Comparison of ENCODE assay signal across 8 mouse cellular contexts in genomic region chr11:106788026-106788774, GRCm38 (mm10). TPM values are rescaled to one million over a fixed set of nuclear protein-coding genes. Genes with fewer than 3 reads are reported as not detected.
DNase-seq lines count a peak whose midpoint lies in the region; ATAC-seq lines count a peak whose summit lies in the region.

No protein-coding gene starts in this region.

- H3K4me1 ChIP-seq in hindbrain, embryonic 12.5 days, result peaks cover 20% of the 10 kb centered on the region

- WGBS in hindbrain, embryonic 12.5 days, result 1% methylated on average over 75 of the region's 79 CpGs

- H3K27ac ChIP-seq in hindbrain, embryonic 12.5 days, result peak overlapping the region; percentile 98

- H3K36me3 ChIP-seq in hindbrain, embryonic 12.5 days, result peaks cover 42% of the 10 kb centered on the region

- H3K27me3 ChIP-seq in hindbrain, embryonic 12.5 days, result no peaks in the 10 kb centered on the region

- peak; percentile 84 for ATAC-seq in hindbrain, embryonic 12.5 days (ENCODE audit: low FRiP score)

- H3K9ac ChIP-seq in hindbrain, embryonic 12.5 days, result peak overlapping the region; percentile 99

- H3K4me3 ChIP-seq in hindbrain, embryonic 12.5 days, result peak overlapping the region; percentile 95

- H3K9me3 ChIP-seq in hindbrain, embryonic 12.5 days (replicated peaks), result no peaks in the 10 kb centered on the region

- peak overlapping the region; percentile 77 for H3K4me2 ChIP-seq in hindbrain, embryonic 12.5 days (replicated peaks)

- DNase-seq in R1 (ENCODE audit: low read depth, low spot score), result peak; percentile 95
- peak; percentile 100 for DNase-seq in cerebellum, postnatal 10 days
- DNase-seq in frontal cortex, postnatal 10 days (ENCODE audit: low spot score in 2 of 2), result peak; percentile 97 to 98
- DNase-seq in layer of hippocampus, postnatal 14 days (ENCODE audit: low spot score in 2 of 2), result peak; percentile 98 to 100
- DNase-seq in lung, postnatal 10 days, result peak; percentile 98
- DNase-seq in retina, adult 2 months (ENCODE audit: low read depth, low spot score), result peak; percentile 97
- DNase-seq in thymus, postnatal 36 days, result peak; percentile 98 to 99

RNA-seq across cellular contexts. Expression of gene Ddx5, which starts 0.8 kb away (rescaled TPM):
- polyA plus RNA-seq in hindbrain, embryonic 12.5 days (2016; fragmentation: Nextera tagmentation; extraction: Ambion mirVana), result 467 and 505 TPM in 2 replicates
- 100 to 1,000 TPM; 684 to 691 TPM for total RNA-seq in layer of hippocampus, postnatal 14 days (2021)

RNA-seq across cellular contexts. Expression of gene Cep95, which starts 0.9 kb away (rescaled TPM):
- 22.3 and 22.7 TPM in 2 replicates for polyA plus RNA-seq in hindbrain, embryonic 12.5 days (2016; fragmentation: Nextera tagmentation; extraction: Ambion mirVana)
- 10 to 100 TPM; 12.9 to 15.1 TPM for total RNA-seq in layer of hippocampus, postnatal 14 days (2021)

RNA-seq across cellular contexts. Expression of gene Polg2, which starts 8.9 kb away (rescaled TPM):
- polyA plus RNA-seq in hindbrain, embryonic 12.5 days (2016; fragmentation: Nextera tagmentation; extraction: Ambion mirVana), result 8.5 and 10.7 TPM in 2 replicates
- total RNA-seq in layer of hippocampus, postnatal 14 days (2021), result 1 to 10 TPM; 3.3 to 5.3 TPM

RNA-seq across cellular contexts. Expression of gene Milr1, which starts 37.2 kb away (rescaled TPM):
- 1.0 and 1.3 TPM in 2 replicates for polyA plus RNA-seq in hindbrain, embryonic 12.5 days (2016; fragmentation: Nextera tagmentation; extraction: Ambion mirVana)
- total RNA-seq in layer of hippocampus, postnatal 14 days (2021), result not detected

RNA-seq across cellular contexts. Expression of gene Pecam1, which starts 37.8 kb away (rescaled TPM):
- polyA plus RNA-seq in hindbrain, embryonic 12.5 days (2016; fragmentation: Nextera tagmentation; extraction: Ambion mirVana), result 21.5 and 22.3 TPM in 2 replicates
- total RNA-seq in layer of hippocampus, postnatal 14 days (2021), result 10 to 100 TPM; 17.4 to 20.6 TPM

Comparison
In these comparisons a context has a peak if more than half of its experiments do, and no peak if none do; other contexts are left out.
1. Peak in every context shown above with its lines: DNase-seq, ATAC-seq, H3K4me3 ChIP-seq and H3K27ac ChIP-seq.